Mouse (Mus musculus): ENCODE data around the gene Nin. TPM values are rescaled to one million over a fixed set of nuclear protein-coding genes. Genes with fewer than 3 reads are reported as not detected.

Nin gene
- total RNA-seq, 2 experiments from 2014 or later = 117 to 190 TPM

DNA sequence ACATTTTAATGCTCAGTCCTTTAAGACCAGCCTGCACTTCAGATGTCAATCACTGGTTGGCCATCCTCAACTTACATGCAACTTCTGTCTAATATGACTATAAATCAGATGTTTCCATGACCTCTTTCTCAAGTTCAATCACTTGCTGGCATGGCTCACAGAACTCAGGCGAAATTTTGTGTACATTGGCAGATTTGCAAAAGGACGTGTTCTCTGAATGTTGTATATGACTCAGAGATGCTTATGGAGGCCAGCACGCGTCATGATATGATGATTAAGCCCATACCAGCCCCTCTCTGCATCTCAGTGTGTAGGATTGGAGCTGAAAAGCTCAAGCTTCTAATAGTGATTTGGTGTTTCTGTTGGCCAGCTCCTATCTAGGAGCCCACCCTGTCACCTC is 13.1 kb upstream of the Nin start:
- ATAC-seq (replicated peaks; ENCODE audit: poor library complexity) = no peak

DNA sequence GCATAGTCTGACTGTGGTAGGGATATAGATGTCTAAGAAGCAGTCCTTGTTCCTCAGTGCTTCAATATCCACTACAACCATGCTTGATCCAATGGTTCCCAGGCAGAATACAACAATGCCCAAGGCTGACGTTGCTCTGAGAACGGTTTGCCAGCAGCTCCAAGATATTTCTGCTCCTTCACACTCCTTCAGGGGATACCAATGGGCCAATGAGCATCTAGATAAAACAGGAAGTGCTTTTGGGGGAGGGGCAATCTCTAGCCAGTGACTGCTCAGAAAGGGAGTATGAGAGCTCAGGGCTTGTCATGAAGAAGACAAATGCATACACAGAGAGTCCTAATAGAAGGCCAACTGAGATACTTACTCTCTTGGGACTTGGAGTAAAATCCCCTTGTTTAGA is 6.0 kb upstream of the Nin start:
- peak; percentile 95 for ATAC-seq (replicated peaks; ENCODE audit: poor library complexity)

DNA sequence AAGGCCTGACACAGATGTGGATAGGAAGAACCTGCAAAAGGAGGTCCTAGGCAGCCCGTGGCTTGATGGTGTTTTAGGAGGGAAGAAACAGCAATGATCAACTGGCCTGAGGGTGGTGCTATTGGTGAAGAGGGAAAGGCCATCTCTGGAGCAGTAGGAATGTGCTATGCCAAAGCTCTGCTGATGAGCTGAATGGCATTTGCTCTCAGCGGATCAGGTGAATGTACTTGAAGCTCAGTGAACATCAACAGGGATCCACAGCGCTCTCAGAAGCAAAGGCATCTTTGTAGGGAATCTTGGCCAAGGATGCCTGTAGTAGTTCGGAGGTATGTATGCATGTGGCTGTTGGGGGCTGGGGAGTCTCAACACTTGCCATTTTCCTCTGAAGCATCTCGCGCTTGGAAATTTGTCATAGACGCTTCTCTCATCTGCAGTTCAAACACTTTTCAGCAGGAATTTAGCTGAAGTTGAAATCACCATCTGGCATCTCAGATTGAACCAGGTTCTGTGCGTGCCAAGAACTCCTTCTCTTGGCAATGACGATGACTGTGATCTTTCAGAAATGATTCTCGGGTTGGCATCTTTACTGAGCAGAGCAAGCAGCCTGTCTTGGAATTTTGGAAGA is 5.3 kb upstream of the Nin start:
- 0 out of 2 replicates have a peak, but pooled peaks have one; percentile 24 for ATAC-seq (replicated peaks; ENCODE audit: poor library complexity)

DNA sequence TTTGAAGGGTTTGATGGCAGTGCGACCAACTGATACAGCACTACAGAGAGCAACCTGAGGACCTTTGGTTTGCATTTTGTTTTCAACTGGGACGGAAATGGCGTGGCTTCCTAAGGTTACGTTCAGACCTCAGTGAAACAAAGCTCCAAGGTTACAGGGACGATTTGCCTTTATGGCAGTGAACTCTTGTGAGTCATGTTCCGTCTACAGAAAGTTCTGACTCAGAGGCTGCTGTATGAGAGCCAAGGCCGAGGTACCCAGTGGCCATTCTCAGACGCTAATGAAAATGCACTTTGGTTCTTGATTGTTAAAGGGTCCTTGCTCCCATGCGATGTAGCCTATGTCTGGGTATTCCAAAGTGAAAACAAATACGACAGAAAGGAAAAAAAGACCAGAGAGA is 3.6 kb upstream of the Nin start:
- ATAC-seq (replicated peaks; ENCODE audit: poor library complexity) = no peak

DNA sequence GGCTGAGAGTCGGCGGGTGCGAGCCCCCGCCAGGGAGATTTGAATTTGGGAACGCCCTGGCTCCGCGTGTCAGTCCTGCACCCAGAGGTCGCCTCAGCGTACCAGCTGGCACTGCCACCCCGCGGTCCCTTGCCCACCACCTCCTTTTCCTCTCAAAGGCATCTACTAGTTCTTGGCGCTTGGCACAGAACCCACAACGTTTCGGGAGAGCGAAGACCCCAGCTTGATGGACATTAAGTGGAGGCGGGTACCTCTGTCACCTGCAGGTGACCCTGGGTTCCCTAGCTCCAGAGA is 1.5 kb downstream of the Nin start:
- no peak for ATAC-seq (replicated peaks; ENCODE audit: poor library complexity)

DNA sequence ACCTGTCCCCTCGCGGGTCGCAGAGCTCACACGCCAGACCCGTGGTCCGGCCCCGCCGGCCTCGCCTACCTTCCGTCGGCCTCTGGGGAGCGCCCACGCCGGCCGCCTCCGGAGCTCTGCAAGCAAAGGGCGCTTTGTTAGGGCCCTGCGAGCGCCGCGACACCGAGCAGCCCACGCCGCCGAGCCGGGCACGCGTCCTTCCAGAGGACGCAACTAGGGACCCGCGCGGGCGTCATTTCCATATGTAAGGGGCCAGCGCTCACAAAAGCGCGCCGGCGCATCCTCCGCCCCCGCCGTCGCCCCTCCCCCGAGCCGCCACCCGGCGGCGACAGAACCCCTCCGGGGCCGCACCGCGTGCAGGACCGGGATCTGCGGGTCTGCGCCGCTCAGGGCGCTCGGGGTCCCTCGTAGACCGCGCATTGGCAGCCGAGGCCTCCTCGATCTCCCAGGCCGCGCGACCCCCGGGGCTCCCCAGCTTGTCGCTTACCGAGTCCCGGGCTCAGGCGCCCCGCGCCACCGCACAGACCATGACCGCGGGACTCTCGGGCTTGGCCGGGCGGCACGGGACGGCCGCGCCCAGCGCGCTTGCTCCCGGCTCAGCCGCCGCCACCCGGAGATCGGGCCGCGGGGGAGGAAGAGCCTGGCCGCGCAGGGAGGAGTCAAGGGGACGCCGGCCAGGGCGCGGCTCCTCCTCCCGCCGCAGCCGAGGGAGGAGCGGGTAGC is 2.0 kb downstream of the Nin start:
- ATAC-seq (replicated peaks; ENCODE audit: poor library complexity) = peak; percentile 84

DNA sequence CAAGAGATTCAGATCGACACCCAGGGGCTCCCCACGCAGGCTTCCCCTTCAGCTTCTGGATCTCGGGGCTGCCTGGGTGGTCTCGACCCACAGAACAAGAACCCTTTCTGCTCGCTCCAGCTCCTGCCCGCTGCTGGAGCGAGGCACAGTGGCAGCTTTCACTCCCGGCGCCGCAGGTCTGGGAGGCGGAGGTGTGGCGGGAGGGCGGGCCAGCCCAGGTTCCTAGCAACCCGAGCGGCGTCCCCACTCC is 2.5 kb downstream of the Nin start:
- ATAC-seq (replicated peaks; ENCODE audit: poor library complexity) = no peak

DNA sequence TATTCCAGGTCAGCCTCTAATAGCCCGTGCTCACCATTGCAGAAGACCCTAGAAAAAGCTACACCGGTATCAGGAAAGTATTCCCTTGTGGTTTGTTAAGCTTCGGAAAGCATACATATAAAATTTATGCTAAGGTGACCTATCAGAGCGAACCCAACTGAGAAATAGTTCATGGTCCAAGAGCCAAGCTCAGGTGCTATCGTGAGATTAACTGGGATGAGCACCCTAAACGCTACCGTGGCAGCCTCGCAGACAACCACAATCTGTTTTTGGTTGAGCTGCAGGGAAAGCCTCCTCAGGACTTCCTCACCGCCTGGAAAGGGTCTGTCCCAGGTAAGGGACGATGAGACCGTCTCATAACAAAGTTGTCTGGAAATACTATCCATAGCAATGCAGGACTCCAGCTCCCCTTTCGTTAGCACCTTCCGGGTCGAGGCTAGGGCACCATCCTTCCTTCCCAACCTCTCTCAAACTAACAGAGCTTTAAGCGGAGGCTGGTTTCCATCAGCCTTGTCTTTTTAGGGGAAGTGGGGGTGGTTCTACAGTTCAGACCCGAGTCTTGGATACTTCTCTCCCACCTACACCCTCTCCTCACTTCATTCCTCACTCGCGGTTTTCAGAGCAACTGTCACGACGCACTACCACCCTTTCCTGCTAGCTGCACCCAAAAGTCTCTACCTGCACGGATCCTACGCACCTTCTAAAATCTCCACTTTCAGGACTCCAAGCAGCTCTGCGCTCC is 3.0 kb downstream of the Nin start:
- ATAC-seq (replicated peaks; ENCODE audit: poor library complexity) = peak; percentile 6; the same call in 1 of the 2 replicates

DNA sequence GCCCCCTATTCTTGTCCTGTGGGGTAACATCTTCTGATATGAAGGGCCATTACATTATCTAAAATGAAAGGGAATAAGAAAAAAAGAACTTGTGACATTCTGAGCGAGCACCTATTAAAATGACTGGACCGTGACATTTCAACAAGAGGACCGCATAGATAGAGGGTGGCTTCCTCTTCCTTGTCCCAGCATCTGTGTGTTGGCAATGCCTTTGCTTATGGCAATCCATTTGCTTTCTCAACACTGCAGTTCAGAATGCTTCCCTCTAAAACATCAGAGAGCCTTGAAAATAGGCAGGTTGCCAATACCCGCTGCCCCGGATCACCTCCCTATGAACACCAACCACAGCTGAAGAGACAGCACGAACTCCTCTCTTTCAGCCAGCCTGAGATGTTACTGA is 3.6 kb downstream of the Nin start:
- peak; percentile 37 for ATAC-seq (replicated peaks; ENCODE audit: poor library complexity)

DNA sequence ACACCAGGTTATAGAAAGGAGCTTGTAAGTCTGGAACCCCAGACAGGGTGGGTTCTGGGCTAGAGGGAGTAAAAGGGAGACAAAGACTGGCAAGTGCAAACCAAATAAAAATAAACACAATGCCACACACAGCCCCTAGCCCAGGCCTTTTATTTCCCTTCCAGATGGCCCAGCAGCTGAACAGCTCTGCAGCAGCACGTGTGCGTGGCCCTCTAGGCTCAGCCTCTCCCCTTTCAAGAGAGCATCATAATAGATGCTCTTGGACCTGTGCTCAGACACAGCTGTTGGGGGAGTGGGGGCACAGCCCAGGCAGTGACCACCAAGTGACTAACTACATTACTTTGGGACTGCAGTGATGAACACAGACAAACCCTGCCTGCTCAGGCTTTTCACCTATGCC is 5.4 kb downstream of the Nin start:
- no peak for ATAC-seq (replicated peaks; ENCODE audit: poor library complexity)

DNA sequence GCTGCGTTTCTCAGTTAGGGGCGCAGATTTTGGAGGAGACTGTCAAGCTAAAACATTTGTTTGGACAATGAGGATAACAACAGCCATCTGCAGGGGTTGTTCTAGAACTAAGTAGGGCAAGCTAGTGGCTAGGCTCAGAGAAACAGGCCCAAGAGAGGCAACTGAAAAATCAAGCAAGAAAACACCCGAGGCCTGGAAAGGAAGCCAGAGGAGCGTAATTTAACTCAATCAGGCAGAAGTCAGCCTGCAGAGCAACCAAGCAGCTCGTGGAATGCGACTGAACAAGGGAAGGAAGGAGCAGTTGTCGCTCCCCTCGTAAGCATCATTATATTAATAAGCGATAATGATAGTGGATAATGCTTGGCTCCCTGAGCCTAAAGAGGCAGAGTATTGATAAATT is 7.0 kb downstream of the Nin start:
- no peak for ATAC-seq (replicated peaks; ENCODE audit: poor library complexity)

DNA sequence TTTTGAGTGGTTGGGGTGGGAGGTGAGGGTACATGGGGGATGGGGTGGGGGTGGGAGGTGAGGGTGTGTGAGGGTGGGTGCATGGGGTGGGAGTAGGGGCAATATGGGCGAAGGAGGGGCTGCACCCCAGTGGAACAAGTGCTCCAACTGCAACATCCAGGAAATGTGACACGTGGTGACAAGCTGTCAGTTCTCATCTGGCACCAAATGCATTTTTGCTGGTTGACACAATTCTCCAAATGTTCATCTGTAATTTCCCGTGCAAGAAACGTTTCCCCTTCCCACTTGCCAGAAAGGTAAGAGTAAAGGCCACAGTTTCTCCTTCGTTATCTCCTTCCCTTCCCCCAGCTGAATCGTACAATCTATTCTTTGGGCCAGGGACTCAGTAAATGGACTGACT is 7.6 kb downstream of the Nin start:
- ATAC-seq (replicated peaks; ENCODE audit: poor library complexity) = no peak

DNA sequence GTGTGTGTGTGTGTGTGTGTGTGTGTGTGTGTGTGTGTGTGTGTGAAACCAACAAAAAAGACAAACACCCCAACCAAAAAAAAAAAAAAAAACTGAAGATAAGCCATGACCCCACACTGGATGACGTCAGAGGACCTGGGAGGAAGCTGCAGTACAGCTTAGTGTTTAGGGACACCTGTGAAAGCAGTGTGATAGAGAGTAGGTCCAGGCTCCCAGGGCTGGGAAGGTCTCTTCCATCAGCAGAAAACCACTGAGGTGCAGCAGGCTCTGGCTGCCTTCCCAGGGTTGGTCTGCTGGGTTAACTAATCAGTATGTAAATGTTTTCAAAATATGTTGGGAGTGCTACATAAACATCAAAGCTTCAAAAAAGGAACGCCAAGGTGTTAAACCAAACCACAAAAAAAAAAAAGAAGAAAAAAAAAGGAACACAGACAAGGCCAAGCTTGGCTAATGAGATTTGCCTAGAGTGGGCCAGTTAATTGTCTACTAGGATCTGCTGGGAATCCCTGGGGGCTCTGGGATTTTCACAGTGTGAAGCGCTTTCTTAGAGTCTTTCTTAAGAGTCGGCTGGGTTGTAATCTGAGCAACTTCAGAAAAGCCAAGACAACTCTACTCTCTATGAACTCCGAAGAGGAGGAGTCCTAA is 8.6 kb downstream of the Nin start:
- ATAC-seq (replicated peaks; ENCODE audit: poor library complexity) = no peak

DNA sequence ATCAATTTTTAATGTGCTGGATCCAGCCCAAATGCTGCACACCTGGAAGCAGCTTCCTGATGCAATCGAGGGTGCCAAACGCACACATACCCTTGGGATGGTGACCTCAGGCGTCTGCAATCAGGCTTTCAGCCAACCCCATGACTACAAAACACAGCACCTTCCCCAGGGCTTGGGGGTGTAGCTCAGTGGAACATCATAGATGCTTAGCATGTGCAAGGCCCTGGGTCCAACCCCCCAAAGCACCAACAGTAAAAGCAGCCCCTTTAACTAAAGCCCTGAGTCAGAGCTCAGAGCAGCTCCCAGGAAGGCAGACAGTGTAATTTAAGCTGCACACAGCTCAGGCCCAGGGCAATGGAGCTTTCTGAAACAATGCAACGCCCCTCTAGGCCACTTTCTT is 9.3 kb downstream of the Nin start:
- no peak for ATAC-seq (replicated peaks; ENCODE audit: poor library complexity)

DNA sequence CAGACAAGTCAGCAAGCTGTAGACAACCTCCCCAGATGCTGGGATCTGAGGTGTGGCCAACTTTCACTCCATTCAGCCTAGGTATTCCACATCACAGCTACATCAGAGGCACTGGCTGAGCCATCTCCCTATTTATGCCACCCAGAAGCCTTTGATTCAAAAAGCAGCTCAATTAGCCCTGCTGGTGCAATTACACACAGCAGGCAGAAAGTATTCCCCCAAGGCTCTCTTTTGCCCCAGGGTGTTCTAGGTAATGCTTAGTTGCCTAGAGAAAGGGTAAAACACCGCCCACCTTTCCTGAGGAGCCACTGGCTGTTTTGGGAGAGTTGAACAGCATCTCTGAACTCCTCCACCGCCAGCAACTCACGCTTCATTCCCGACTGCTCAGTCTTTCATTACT is 10.3 kb downstream of the Nin start:
- no peak for ATAC-seq (replicated peaks; ENCODE audit: poor library complexity)

DNA sequence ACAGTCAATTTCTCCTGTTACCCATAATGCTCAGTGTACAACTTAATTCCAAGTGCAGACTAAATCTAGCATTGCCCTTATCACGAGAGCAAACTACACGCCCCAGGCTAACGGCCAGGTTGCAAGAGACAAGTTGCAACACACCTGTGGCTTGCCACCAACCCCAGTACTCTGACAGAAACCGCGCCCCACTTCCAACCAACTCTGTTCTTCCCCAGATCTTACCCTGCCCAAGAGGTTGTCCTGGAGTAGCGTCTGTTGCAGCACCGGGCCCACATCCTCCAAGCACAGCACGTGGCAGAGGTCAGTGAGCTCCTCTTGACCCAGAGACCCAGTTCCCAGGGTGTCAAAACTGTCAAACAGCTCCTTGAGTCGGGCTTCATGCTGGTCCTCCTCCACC is 11.1 kb downstream of the Nin start:
- peak; percentile 87 for ATAC-seq (replicated peaks; ENCODE audit: poor library complexity)

DNA sequence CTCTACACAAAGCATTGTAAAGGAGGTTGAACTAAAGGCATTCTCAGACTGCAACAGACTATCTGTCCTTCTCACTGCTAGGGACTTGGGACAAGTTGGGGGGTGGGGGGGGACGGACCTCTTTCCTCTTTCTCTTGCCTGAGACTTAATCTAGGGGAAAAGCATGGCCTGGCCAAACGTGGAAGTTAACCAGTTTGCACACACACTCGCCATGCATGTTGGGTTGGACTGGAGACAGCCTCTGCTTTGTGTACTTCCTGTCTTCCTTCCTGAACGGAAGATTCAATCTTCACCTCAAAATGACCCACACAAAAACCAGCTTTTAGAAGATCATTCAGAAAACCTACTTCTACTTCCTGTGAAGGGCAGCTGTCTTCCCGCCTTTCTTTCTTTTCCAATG is 11.7 kb downstream of the Nin start:
- peak; percentile 55 for ATAC-seq (replicated peaks; ENCODE audit: poor library complexity)

DNA sequence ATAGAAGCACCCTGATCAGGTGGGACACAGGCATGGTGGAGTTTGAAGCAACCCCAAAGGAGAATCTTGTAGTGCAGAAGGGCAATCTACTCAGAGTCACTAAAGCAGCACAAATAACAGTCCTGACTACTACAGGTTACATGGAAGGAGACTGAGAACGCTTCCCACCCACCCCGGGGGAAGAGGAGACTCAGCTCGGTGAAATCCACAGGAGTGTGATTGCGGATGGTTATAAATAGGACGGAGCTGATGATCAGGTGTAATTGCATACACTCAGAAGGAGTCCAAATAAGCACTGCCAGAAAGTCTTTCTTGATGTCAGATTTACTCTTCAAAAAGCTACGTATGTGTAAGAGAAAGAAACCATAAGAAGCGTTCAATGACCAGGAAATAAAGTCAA is 15.6 kb downstream of the Nin start:
- no peak for ATAC-seq (replicated peaks; ENCODE audit: poor library complexity)

DNA sequence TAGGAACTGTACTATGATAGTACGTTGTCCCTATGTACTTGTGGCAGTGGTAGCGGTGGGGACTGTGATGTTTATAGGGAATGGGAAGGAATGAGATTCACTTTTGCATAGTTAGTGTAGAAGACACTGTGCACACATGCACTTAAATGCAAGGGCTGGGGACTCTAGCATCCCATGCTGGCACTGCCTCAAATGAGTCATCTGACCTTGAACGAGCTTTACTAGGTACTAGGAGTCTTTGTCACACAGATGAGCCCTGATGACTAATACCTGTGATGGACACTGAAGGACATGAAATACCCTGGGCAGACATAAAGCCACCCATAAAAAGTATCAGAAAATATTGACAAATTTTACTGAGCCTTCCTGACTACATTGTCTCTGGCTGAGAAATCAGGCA is 16.2 kb downstream of the Nin start:
- no peak for ATAC-seq (replicated peaks; ENCODE audit: poor library complexity)

DNA sequence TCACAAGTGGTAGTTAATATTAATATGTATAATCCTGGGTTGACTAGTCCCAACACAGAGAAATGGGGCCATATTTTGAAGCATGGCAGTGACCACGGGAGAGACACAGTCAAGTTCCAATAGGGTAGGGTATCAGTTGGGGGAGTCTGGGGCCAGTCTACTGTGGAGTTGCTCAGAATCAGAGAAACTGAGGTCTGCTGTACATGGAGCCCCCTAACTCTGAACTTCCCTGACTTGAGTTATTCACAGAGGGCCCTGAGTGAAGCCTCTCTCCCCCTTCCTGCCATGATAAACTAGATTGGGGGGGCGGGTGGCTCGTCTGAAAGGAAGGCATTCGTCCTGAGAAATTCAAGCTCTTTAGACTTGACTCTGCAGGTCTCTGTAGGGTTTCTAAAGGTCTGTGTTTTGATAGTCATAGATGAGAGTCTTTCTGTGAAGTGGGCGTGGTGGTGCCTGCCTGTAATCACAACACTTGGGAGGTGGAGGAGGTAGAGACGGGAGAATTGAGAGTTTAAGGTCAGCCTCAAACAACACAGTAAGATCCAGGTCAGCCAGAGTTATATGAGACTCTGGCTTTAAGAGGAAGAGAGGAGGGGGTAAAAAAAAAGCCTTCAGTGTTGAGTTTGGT is 20.1 kb downstream of the Nin start:
- no peak for ATAC-seq (replicated peaks; ENCODE audit: poor library complexity)

DNA sequence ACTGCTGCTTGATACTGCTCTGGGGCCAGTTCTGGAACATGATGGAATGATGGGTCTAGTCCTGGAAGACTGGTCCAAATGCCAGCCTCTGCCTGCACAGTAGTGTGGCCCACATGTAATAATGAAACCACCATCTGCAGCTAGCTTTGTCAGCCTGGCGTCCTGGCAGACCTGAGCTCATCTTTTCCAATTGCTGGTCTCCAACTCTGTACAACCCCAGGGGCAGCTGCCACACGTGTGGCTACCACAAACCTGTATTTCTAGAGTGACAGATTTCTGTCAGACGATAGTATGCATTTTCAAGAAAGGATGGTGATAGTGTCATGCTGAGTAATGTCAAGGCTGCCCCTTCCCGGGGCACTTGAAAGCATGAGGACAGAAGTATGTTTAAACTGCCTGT is 25.2 kb downstream of the Nin start:
- no peak for ATAC-seq (replicated peaks; ENCODE audit: poor library complexity)

DNA sequence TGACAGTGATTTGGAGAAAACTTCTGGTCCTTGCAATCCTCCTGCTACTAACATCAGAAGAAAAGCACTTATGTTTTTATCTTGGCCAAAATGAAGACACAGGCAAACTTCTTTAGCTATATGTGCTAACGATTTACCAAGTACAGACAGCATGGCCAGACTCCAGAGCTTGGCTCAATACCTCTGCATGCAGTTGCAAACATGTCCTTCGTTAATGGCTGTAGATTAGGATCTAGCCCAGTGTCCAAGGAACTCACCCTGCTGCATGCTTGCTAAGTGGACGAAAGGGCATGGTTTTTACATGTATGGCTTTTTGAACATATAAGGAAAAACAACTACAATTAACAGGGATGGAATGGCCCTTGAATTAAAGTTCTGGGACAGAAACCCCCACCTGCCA is 28.2 kb downstream of the Nin start:
- ATAC-seq (replicated peaks; ENCODE audit: poor library complexity) = no peak
